Mouse (Mus musculus): Measurements from ENCODE around the gene 1700016D06Rik. TPM values are rescaled to one million over a fixed set of nuclear protein-coding genes. Genes with fewer than 3 reads are reported as not detected.

The 1700016D06Rik gene
- total RNA-seq (2015; ENCODE audit: low replicate concordance) (not detected in 2 replicates), total RNA-seq (2017; ENCODE audit: low replicate concordance) (not detected in 2 replicates)

- ATAC-seq (replicated peaks; ENCODE audit: low FRiP score, poor library complexity, severe bottlenecking): no peak
Measured at GRCm38 (mm10) chr8:11701033-11701362, at the start of gene 1700016D06Rik. TSS of gene 1700016D06Rik (minus strand) at chr8:11701063.

- no peak for ATAC-seq (replicated peaks; ENCODE audit: low FRiP score, poor library complexity, severe bottlenecking)
Measured at GRCm38 (mm10) chr8:11749472-11749871, 48.6 kb upstream of the 1700016D06Rik start.

- no peak for ATAC-seq (replicated peaks; ENCODE audit: low FRiP score, poor library complexity, severe bottlenecking)
Measured at GRCm38 (mm10) chr8:11746850-11747600, 46.2 kb upstream of the 1700016D06Rik start.

- no peak for ATAC-seq (replicated peaks; ENCODE audit: low FRiP score, poor library complexity, severe bottlenecking)
Measured at GRCm38 (mm10) chr8:11743580-11743979, 42.7 kb upstream of the 1700016D06Rik start.

- no peak for ATAC-seq (replicated peaks; ENCODE audit: low FRiP score, poor library complexity, severe bottlenecking)
Measured at GRCm38 (mm10) chr8:11740857-11741256, 40.0 kb upstream of the 1700016D06Rik start.

- ATAC-seq (replicated peaks; ENCODE audit: low FRiP score, poor library complexity, severe bottlenecking): no peak
Measured at GRCm38 (mm10) chr8:11739082-11739481, 38.2 kb upstream of the 1700016D06Rik start.

- no peak for ATAC-seq (replicated peaks; ENCODE audit: low FRiP score, poor library complexity, severe bottlenecking)
Measured at GRCm38 (mm10) chr8:11737096-11737495, 36.2 kb upstream of the 1700016D06Rik start.

GRCm38 (mm10) chr8:11735672-11736235 lies 34.9 kb upstream of the 1700016D06Rik start:
- ATAC-seq (replicated peaks; ENCODE audit: low FRiP score, poor library complexity, severe bottlenecking): no peak

GRCm38 (mm10) chr8:11730271-11730940 lies 29.5 kb upstream of the 1700016D06Rik start:
- ATAC-seq (replicated peaks; ENCODE audit: low FRiP score, poor library complexity, severe bottlenecking): no peak

- ATAC-seq (replicated peaks; ENCODE audit: low FRiP score, poor library complexity, severe bottlenecking): no peak
Measured at GRCm38 (mm10) chr8:11728482-11729295, 27.8 kb upstream of the 1700016D06Rik start.

GRCm38 (mm10) chr8:11727651-11728481 lies 27.0 kb upstream of the 1700016D06Rik start, which contains the start of gene Arhgef7:
TSS of gene Arhgef7 (plus strand) at chr8:11727721.
- no peak for ATAC-seq (replicated peaks; ENCODE audit: low FRiP score, poor library complexity, severe bottlenecking)

GRCm38 (mm10) chr8:11727273-11727650 lies 26.4 kb upstream of the 1700016D06Rik start:
- no peak for ATAC-seq (replicated peaks; ENCODE audit: low FRiP score, poor library complexity, severe bottlenecking)

- ATAC-seq (replicated peaks; ENCODE audit: low FRiP score, poor library complexity, severe bottlenecking): no peak
Measured at GRCm38 (mm10) chr8:11717194-11717593, 16.3 kb upstream of the 1700016D06Rik start.

GRCm38 (mm10) chr8:11712244-11712643 lies 11.4 kb upstream of the 1700016D06Rik start:
- ATAC-seq (replicated peaks; ENCODE audit: low FRiP score, poor library complexity, severe bottlenecking): no peak

- no peak for ATAC-seq (replicated peaks; ENCODE audit: low FRiP score, poor library complexity, severe bottlenecking)
Measured at GRCm38 (mm10) chr8:11710415-11710814, 9.6 kb upstream of the 1700016D06Rik start.

- ATAC-seq (replicated peaks; ENCODE audit: low FRiP score, poor library complexity, severe bottlenecking): no peak
Measured at GRCm38 (mm10) chr8:11709542-11709941, 8.7 kb upstream of the 1700016D06Rik start.

- ATAC-seq (replicated peaks; ENCODE audit: low FRiP score, poor library complexity, severe bottlenecking): no peak
Measured at GRCm38 (mm10) chr8:11708815-11709214, 8.0 kb upstream of the 1700016D06Rik start.

- no peak for ATAC-seq (replicated peaks; ENCODE audit: low FRiP score, poor library complexity, severe bottlenecking)
Measured at GRCm38 (mm10) chr8:11707701-11708100, 6.8 kb upstream of the 1700016D06Rik start.

- no peak for ATAC-seq (replicated peaks; ENCODE audit: low FRiP score, poor library complexity, severe bottlenecking)
Measured at GRCm38 (mm10) chr8:11705818-11706217, 5.0 kb upstream of the 1700016D06Rik start.

All from erythroid progenitor cell, adult 5-6 weeks (primary cell).